Mouse (Mus musculus): ENCODE results near the gene Ttll5. TPM values are rescaled to one million over a fixed set of nuclear protein-coding genes. Genes with fewer than 3 reads are reported as not detected.

Ttll5 gene
- polyA plus RNA-seq, 2 experiments from 2014 or later = 8.3 to 10.4 TPM

GRCm38 (mm10) chr12:86021583-86021982, 197.1 kb downstream of the Ttll5 start:
- no peak for ATAC-seq

GRCm38 (mm10) chr12:86022282-86022984, 198.0 kb downstream of the Ttll5 start:
- ATAC-seq = no peak

GRCm38 (mm10) chr12:86023081-86023871, 198.8 kb downstream of the Ttll5 start:
- no peak for ATAC-seq

- ATAC-seq = no peak
Measured at GRCm38 (mm10) chr12:86024426-86024825, 200.0 kb downstream of the Ttll5 start.

DNA sequence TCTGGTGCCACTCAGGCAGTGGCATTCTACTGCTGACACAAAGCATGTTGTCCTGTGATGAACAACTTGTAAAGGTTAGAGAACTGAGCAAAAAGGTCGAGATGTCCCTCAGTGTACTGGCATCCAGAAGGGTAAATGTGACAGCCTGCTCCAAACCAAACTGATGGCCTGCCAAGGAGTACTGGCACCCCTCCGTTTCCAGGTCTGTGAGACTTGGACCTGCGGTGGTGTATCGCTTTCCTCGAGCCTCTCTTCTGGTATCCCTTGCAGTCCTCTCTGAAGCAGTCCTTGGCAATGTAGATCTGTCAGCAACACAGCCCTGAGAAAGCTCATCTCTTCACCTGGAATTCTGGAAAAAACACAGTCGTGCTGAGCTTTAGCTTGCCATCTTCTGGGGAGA, 201.0 kb downstream of the Ttll5 start:
- no peak for ATAC-seq

DNA sequence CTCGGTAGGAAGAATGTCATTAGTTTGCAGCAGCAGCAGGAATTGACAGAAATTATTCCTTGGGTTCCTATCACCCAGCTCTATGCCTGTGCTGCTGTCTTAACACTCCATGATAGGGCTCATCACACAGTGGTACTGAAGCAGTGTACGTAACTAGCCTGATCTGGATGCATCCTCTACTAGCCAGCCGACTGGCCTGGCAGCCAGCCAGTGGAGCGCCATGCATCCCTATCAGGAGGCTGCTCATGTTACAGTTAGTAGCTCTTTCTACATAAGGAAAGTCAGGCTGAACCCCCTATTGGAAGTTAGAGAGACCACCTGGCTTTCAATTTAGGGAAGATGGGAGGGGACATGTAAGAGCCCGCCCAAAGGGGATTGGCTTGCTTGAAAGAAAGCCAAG, 202.5 kb downstream of the Ttll5 start:
- ATAC-seq = no peak

DNA sequence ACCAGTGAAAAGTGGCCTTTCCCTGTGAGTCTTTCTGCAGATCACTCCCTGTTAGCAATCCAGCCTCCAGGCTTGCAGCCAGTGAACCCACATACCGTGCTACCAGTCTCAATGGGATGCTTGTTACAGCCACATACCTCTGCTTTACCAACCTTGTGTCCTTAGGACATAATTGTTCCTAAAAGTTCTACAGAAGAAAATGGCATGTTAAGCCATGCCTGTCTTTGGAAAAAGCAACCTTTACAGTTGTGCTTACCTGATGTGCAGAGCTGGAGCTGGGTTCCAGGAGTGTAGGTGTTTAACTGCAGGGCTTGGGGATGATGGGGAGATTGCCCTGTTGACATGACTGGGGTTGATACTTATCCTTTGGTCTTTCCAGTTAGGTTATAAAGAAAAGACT, 203.3 kb downstream of the Ttll5 start:
- no peak for ATAC-seq

DNA sequence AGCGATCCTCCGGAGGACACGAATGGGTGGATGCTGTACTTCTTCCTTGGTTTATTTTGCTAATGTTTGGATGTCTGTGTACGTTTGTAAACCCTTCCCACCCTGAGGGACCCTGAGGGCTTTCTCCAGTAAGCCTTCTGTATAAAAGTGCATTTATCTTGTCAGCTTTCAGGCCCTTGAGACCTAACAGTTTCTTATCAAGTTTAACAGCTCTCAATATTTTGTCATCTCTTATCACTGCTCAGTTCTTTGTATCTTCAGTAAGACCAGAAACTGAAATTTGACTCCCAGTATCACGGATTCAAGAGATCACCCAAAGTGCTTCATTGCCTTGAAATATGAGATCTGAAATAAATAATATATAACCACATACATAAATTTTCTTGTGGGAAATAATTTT, 206.5 kb downstream of the Ttll5 start:
- ATAC-seq = no peak

- ATAC-seq = no peak
Measured at GRCm38 (mm10) chr12:86035586-86035985, 211.1 kb downstream of the Ttll5 start.

DNA sequence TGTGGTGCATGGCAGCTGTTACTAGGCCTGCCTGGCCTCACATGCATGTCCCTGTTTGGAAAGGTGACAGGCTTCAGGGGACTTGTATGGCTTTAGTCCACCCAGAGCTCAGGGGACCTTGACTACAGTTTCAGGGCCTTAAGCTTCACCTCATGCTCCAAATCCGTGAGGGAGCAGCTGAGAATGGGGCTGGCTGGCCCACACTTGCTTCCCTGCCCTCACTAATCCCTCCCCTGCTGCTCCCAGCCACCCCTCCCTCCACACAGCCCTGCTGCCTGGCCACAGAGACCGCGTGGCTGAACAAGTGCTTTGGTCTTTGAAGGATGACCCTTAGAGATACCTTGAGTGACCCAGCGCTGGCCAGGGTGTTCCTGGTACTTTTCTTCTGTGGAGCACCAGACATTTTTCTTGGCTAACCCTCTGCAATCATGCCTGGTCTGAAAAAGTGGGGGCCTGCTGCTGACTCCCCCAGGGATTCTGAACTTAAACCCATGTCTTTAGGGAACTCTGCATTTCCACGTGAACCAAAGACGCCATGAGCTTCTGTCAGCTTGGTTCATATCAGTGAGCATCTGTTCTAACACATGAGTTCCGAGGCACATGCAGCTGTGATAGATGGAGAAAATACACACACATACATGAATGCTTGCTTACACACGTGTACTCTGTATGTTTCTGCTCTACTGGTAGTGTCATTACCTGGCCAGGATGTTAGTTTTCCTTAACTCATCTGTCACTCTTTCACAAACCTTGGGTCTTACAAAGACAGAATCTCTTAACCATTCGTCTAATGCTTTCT, 212.1 kb downstream of the Ttll5 start:
- no peak for ATAC-seq

- ATAC-seq = no peak
Measured at GRCm38 (mm10) chr12:86037235-86037921, 212.9 kb downstream of the Ttll5 start.

DNA sequence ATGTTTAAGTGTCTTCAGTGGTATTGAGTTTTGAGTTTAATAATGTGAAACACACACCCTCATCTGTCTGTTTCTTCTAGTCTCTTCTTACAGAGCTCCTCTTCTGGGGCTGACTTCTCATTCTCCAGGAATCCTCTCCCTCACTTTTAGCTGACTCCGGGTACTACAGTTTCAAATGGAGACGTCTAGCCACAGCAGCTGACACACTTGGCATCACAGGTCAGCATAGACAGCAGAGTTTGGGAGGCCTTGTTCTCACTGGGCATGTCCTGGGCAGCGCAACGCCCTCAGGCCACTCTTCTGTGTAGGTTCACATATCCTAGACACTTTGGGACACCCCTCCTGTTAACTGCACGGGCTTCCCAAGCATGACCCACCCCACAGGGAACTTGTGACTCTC, 214.6 kb downstream of the Ttll5 start:
- no peak for ATAC-seq

- no peak for ATAC-seq
Measured at GRCm38 (mm10) chr12:86039751-86040150, 215.3 kb downstream of the Ttll5 start.

DNA sequence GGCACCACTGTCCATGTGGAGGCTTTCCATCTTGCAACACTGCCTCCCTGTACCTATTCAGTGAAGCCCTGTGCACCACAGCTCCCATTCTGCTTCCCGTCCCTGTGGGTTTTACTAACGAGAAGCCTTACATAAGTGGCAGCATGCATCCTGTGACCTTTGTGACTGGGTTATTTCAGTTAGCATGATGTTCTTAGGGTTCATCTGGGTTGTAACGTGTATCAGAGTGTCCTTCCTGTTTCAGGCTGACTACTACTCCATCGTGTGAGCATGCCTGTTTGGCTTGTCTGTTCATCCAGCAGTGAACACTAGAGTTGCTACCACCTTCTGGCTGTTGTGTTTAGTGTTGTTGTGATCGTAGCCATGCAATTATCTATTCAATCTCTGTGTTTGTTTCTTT, 221.7 kb downstream of the Ttll5 start:
- ATAC-seq = peak; percentile 83

DNA sequence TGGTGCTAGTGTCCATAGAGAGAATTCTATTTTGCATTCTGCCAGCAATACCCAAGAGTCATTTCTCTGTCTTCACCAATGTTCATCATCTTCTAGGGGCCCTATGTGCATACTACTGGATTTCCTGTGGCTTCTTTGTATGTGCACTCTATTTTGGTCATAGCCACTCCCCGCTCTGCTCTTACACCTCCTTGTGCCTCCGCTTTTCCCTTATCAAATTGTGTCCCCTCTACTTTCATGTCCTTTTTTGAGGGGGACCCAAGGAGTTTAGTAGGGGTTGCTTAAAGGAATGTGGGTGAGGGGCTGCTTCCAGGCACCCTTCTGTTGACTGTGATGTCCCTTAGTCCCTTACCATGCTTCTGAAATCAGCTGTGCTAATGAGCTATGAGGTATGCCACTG, 222.3 kb downstream of the Ttll5 start:
- ATAC-seq = peak; percentile 21

DNA sequence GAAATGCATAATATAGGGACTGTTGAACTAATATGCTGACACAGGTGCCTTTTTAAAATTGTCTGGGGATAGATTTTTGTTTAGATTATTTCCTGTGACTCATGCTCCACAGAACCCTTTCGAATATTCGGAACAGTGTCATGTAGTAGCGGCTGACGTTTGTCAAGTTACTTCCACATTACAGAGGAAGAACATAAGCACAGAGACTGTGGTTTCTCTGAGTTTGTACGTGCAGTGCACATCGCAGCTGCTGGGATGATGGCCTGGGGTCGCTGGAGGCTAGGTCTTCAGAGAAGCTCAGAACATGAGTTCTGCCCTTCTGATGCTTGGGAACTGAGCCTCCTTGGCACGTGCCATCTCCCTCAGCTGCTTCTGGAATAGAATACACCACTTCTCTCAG, 222.9 kb downstream of the Ttll5 start:
- peak; percentile 49 for ATAC-seq

- ATAC-seq = no peak
Measured at GRCm38 (mm10) chr12:86049813-86050212, 225.4 kb downstream of the Ttll5 start.

- ATAC-seq = no peak
Measured at GRCm38 (mm10) chr12:86051477-86051876, 227.0 kb downstream of the Ttll5 start.

GRCm38 (mm10) chr12:86055306-86055705, 230.8 kb downstream of the Ttll5 start:
- ATAC-seq = no peak

DNA sequence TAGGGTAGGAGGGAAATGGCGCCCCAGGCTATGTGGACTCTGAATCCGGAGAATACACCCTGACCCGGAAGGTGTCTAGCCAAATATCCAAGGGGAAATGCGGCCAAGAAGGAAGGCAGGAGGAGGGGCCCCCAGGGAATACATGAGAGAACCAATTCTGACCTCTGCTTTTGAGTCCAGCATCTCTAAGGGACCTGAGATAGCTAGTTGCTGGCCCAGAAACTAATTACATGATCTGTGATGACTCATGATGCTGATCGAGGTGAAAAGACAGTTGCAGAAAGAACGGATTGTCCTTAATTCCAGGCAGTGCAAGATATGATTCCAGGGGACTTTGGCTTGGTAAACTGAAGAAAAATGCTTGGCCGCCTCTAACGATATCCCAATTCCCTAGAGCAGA, 232.5 kb downstream of the Ttll5 start:
- ATAC-seq = no peak

- ATAC-seq = no peak
Measured at GRCm38 (mm10) chr12:86057516-86057915, 233.1 kb downstream of the Ttll5 start.

- no peak for ATAC-seq
Measured at GRCm38 (mm10) chr12:86059341-86059740, 234.9 kb downstream of the Ttll5 start.

GRCm38 (mm10) chr12:86064796-86065195, 240.3 kb downstream of the Ttll5 start:
- no peak for ATAC-seq
